Mouse (Mus musculus) left cerebral cortex, adult 8-10 months (tissue): ENCODE data around the gene Art3. TPM values are rescaled to one million over a fixed set of nuclear protein-coding genes. Genes with fewer than 3 reads are reported as not detected.
A peak's percentile ranks its signal among the peaks of the same experiment; 100 is the strongest.

Experiments
- DNase-seq, 2 experiments: peaks; one replicate each; pipeline ENCODE4 v3.0.0; 2022; ENCODE audit warnings: low spot score in 2 of 2
- microRNA-seq, 2 experiments: library from miRNA; unstranded; fragments of <30 nt; microRNA quantifications; one replicate each; pipeline ENCODE4 v1.2.0; 2022
- total RNA-seq, 4 experiments: library from RNA; stranded (reverse); gene quantifications; 2 replicates each; pipeline ENCODE4 v1.2.4; 2022

Art3 gene
- total RNA-seq, 4 experiments from 2014 or later, result 5.0 to 8.0 (median 6.7) TPM

GRCm38 (mm10) chr5:92413271-92413981, 81.8 kb downstream of the Art3 start:
- no peak for DNase-seq

GRCm38 (mm10) chr5:92413982-92414375, 82.4 kb downstream of the Art3 start:
- no peak for DNase-seq

DNA sequence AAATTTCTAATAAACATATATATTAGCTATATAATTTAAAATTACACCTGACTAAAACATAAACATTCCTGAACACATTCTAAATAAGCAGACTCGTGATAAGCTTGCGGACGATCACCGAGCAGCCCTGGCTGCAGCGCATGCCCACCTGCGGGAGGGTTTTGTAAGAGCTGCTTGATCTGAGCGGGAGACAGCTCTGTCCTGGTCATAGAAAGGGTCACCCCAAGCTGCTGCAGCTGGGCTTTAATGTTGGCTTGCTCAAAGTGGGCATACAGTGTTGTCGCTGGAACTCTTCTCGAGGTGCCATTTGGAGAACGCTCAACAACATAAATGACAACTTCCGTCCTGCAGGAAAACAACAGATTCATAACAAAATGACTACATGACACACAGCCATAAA, 92.5 kb downstream of the Art3 start:
- DNase-seq, result no peak

DNA sequence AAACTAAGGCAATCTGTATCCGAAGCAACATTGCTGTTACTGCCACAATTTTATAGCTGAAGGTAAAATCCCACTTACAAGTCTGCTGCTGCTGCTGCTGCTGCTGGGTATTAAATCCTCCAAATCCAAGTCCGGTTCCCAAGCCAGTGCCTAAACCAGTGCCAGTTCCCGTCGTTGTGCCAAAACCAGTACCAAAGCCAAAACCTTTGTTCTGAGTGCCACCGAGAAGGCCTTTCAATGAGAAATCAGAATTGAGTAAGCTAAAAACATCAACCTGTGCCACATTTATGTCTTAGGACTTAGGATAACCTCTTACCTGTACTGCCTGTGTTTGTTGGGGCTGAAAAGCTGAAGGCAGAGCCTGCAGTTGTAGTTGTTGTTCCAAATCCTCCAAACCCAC, 99.1 kb downstream of the Art3 start:
- no peak for DNase-seq

- DNase-seq, result no peak
Observed at GRCm38 (mm10) chr5:92431611-92432010, 100.0 kb downstream of the Art3 start.

- no peak for DNase-seq
Observed at GRCm38 (mm10) chr5:92434070-92434469, 102.4 kb downstream of the Art3 start.

GRCm38 (mm10) chr5:92434571-92434985, 103.0 kb downstream of the Art3 start:
- DNase-seq, result peak in 1 of 2 experiments; percentile 21

DNA sequence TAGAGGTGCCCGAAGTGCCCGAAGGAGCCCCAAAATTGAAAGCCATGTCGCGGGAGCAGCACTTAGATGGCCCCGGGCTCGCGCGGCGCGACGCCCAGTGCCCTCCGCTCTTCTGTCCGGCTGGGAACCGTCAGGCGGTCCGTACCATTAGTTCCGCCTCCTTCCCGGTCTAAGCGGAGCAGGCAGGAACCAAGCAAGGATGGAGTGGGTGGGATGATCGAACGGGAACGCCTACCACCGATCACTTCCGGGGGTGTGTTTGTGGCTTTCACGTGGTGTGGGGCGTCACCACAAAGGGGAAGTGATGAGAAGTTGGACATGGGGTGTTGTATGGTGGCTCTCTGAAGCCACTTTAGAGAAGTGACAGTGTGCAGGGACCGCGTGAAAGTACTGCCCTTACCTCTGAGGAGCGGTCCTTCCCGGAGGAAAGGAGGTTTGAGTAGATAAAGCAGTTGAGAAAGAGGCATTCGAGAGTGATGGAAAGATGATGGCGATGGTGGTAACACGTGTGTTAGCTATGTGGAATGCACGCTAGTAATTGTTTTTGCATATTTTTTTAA, 103.5 kb downstream of the Art3 start, which contains the start of gene Nup54:
TSS of gene Nup54 (minus strand) at position 195 of the 560 bp plus-strand sequence.
- peak; percentile 93 to 96 for DNase-seq

DNA sequence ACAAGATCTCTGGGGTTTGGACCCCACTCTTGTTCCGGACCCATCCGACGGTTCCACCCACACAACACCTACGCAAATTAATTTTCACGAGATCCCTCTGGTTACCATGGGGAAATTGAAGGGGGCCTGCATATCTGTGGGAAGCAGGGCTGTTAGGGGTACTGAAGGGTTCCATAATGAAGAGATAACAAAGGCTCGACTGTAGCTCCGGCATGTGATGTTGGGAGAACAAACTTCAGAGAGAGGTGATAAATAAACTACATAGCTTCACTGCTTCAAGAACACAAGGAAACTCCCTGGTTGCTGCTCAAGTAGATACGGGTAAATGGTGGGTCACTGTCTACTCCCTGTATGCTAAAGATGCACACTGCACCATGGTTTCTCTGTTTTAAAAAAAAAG, 106.9 kb downstream of the Art3 start:
- DNase-seq, result no peak

DNA sequence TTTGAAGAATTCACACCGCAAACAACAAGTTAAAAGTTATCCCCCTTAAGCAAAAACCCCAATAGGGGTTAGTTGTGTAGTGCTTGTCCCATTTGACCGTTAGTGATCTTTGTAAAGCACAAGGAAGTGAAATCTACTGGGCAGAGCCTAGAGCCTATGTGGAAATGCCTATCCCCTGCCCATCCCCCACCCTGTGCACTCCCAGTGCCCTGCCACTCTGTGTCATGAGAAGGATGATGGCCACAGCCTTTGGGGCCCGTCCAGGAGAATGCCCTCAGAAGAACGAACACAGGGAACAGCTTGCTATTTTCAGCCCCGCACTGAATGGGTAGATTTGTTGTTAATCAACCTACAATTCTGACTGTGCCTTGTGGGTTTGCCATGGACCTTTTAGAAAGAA, 109.9 kb downstream of the Art3 start:
- DNase-seq, result peak in 1 of 2 experiments; percentile 18

DNA sequence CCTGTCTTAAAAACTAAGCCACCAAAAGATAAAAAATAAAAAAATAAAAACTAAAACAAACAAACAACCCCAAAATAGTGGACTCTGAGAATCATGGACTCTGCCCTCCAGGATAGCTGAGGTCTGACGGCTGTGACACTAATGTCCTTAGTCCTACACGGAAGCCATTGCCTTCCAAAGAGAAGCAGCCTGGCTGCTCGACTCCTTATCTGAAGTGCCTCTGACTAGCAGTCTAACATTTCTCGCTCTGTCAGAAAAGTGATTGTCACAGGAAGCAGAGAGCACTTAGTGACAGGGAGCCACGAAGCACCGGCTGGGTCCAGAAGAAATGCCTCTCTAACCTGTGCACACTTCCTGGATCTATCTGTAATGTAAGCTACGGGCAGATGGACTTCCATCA, 111.3 kb downstream of the Art3 start:
- DNase-seq, result no peak

GRCm38 (mm10) chr5:92445016-92445415, 113.4 kb downstream of the Art3 start:
- no peak for DNase-seq

DNA sequence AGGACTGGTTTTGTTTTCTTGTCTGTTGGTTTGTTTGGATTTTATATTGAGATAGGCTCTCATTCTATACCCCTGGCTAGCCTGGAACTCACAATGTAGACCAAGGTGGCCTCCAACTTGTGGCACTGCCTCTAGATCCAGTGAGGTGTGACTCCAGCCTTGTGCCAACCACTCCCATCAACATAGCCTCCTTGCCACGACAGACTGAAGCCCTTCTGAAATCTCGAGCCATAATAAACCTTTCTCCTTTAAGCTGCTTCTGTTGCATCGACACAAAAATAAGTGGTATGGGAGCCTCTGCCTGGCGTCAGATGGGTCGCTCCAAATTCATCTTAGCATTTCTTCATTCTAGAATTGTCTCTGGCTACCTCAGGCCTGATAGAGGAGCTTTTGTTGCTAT, 115.1 kb downstream of the Art3 start:
- DNase-seq, result no peak

DNA sequence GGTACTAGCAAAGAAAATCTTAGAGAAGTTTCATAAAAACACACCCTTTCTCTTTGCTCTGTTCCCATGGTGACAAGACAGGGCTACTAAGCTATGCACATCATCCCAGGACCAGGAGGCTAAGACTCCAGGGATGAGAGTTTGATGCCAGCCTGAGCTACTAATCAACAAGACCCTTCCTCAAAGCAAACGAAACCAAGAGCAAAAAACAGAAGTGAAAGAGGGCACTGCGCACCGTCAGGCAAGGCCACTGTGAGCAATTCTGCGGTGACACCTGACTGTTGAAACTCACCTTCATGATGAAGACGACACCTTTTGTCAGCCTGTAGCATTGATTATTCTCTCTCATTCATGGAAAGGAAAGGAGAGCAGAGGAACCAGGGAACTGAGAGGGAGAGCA, 121.2 kb downstream of the Art3 start:
- DNase-seq, result no peak

DNA sequence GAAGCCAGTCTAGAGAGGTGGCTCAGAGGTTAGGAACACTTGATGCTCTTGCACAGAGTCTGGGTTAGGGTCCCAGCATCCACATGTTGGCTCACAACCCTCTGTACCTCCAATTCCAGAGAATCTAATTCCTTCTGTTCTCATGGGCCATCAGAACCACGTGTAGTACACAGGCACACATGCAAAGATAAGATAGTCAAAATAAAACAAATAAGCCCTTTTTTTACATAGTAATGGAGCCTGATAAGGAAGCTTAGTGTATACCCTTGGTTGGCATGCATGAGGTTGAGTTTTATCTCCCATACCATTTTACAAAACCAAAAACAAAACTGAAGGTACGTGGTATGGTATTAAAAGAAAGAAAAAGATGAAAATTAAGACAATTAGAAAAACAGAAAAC, 125.8 kb downstream of the Art3 start:
- DNase-seq, result no peak

GRCm38 (mm10) chr5:92458726-92459125, 127.1 kb downstream of the Art3 start:
- no peak for DNase-seq

DNA sequence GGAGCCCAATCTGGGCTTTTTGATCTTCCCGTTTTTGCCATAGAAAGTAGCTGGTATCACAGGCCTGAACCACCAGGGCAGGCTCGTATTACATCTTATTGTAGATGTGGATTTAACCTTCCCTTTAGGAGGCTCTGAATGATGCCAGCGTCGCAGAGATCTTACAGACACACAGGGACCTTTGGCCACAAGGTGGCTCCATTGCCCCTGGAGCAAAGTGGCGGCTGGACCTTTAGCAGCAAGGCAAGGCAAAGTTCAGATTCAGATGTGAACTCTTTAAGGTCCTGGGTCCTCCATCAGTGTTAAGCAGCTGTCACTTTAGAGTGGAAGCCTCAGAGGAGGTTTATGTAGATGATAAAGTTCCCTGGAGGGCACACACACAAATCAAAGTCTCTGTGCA, 129.7 kb downstream of the Art3 start:
- DNase-seq, result peak; percentile 24 to 25

Small RNAs within 50 kb of the gene (microRNA-seq; reads per million reads assigned to microRNA genes)
- gene Mir6415, result 0 reads per million in 2 experiments

Other genes with a start within 250 kb of the Art3 start
- gene G3bp2, start 248.1 kb upstream of the Art3 start, total RNA-seq, result 100 to 1,000 TPM; 204 to 226 (median 221) TPM
- 10 to 100 TPM; 76.4 to 82.2 (median 79.0) TPM for gene Uso1, start 193.9 kb upstream of the Art3 start, total RNA-seq
- not detected for gene U90926, start 116.4 kb upstream of the Art3 start, total RNA-seq
- gene Ppef2, start 75.5 kb upstream of the Art3 start, total RNA-seq, result 1 to 10 TPM in 1 of 4 experiments, under 1 TPM in 3; 0.53 to 1.1 (median 0.83) TPM
- 10 to 100 TPM; 38.8 to 42.6 (median 42.1) TPM for gene Naaa, start 53.7 kb upstream of the Art3 start, total RNA-seq
- gene Sdad1, start 21.3 kb upstream of the Art3 start, total RNA-seq, result 10 to 100 TPM; 17.4 to 23.6 (median 21.1) TPM
- gene Cxcl9, start 3.7 kb upstream of the Art3 start, total RNA-seq, result under 1 TPM in 1 of 4 experiments, not detected in 3; 0.26 TPM
- 1 to 10 TPM in 2 of 4 experiments, not detected in 2; 1.8 to 2.7 TPM for gene Cxcl10, start 17.1 kb downstream of the Art3 start, total RNA-seq
- 10 to 100 TPM; 26.6 to 32.0 (median 28.6) TPM for gene Nup54, start 103.4 kb downstream of the Art3 start, total RNA-seq
- gene Scarb2, start 175.0 kb downstream of the Art3 start, total RNA-seq, result 100 to 1,000 TPM in 3 of 4 experiments, 10 to 100 TPM in 1; 97.5 to 104 (median 102) TPM
- 1 to 10 TPM in 1 of 4 experiments, under 1 TPM in 2, not detected in 1; 0.63 to 1.0 (median 0.68) TPM for gene Fam47e, start 223.2 kb downstream of the Art3 start, total RNA-seq